Mouse (Mus musculus) heart, postnatal 0 days (tissue): ENCODE measurements at regions not wholly inside any gene's neighbourhood (a gene's known extent, or its start where the extent isn't known, plus 50 kb on each side); places are given as distances from the start of the nearest gene placed in this dataset.

Experiments used
- ATAC-seq: fragments of 200-750 bp; cut with Nextera tagmentation; 2 replicates; pipeline ENCODE4 v1.8.0; 2017; ENCODE audit warnings: low read depth, moderate number of reproducible peaks, moderate library complexity; ENCODE audit not compliant: insufficient read depth
- DNase-seq: peaks from one replicate; pipeline ENCODE4 v3.0.0-alpha.2; 2016; ENCODE audit warnings: low spot score
- H3K27ac ChIP-seq: fragments of 300-500 bp; sonication (generic); 2 replicates; pipeline ENCODE4 v1.5.1; 2014; ENCODE audit warnings: low read depth, mild to moderate bottlenecking
- H3K27me3 ChIP-seq: fragments of 300-500 bp; sonication (generic); 2 replicates; pipeline ENCODE4 v1.6.1; 2014; ENCODE audit warnings: low read length, mixed read lengths; ENCODE audit not compliant: control insufficient read depth, insufficient read depth
- H3K36me3 ChIP-seq: fragments of 300-500 bp; sonication (generic); replicated peaks from 2 replicates; pipeline ENCODE4 v1.6.1; 2014; ENCODE audit warnings: low read length, mixed read lengths; ENCODE audit not compliant: control insufficient read depth, insufficient read depth
- H3K4me1 ChIP-seq: fragments of 300-500 bp; sonication (generic); 2 replicates; pipeline ENCODE4 v1.6.1; 2014; ENCODE audit warnings: antibody characterized with exemption; ENCODE audit not compliant: control insufficient read depth, insufficient read depth
- H3K4me2 ChIP-seq: fragments of 300-500 bp; sonication (generic); 2 replicates; pipeline ENCODE4 v1.6.1; 2014; ENCODE audit warnings: low read depth, mild to moderate bottlenecking, low read length, moderate library complexity
- H3K4me3 ChIP-seq: fragments of 300-500 bp; sonication (generic); 2 replicates; pipeline ENCODE4 v1.5.1; 2014; ENCODE audit warnings: low read depth, low read length
- H3K9ac ChIP-seq: fragments of 300-500 bp; sonication (generic); replicated peaks from 2 replicates; pipeline ENCODE4 v1.6.1; 2014; ENCODE audit warnings: low read depth, low read length, mixed read lengths
- H3K9me3 ChIP-seq: fragments of 300-500 bp; sonication (generic); replicated peaks from 2 replicates; pipeline ENCODE4 v1.6.1; 2016; ENCODE audit warnings: low read length; ENCODE audit not compliant: control insufficient read depth
- CTCF ChIP-seq: IDR thresholded peaks from 2 replicates; pipeline ENCODE4 v1.5.1; 2016; ENCODE audit warnings: antibody characterized with exemption, control low read depth, low read depth
- EP300 ChIP-seq: IDR thresholded peaks from 2 replicates; pipeline ENCODE4 v1.6.1; 2016; ENCODE audit warnings: antibody characterized with exemption, low read depth
- WGBS: fragments of 180-500 bp; shearing (Covaris S2); extraction: QIAGEN DNeasy Blood & Tissue Kit; methylation state at CpG from one replicate; pipeline ENCODE4 v1.1.7; 2014; 5-methylcytosine and 5-hydroxymethylcytosine counted together

DNA sequence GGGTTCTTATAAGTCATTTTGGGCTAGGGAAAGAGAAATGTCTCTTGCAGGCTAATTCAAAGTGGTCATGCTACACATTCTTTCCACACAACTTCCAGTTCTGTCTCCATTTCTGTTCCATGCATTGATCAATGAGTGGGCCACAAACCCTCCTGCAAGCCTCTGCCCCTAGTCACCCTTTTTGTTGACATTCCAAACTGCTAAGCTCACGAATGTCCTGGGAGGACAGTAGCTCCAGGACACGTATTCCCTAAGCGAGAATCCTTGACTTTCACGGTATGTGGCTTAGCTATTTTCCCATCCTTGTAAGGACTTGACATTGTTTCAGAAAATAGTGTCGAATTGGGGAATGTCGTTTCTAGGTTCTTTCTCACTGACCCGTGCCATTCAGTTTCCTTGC, 91.1 kb upstream of the Bmp2 start:
- no peak overlapping the region for H3K4me3 ChIP-seq
- no peak overlapping the region for H3K9ac ChIP-seq
- no peaks in the 10 kb centered on the region for H3K4me1 ChIP-seq
- H3K4me2 ChIP-seq: no peak overlapping the region
- ATAC-seq (no peak), DNase-seq (no peak)
- H3K36me3 ChIP-seq: no peaks in the 10 kb centered on the region
- no peak overlapping the region for H3K27ac ChIP-seq
- H3K27me3 ChIP-seq: no peaks in the 10 kb centered on the region
- no peaks in the 10 kb centered on the region for H3K9me3 ChIP-seq
- WGBS: 50% methylated on average over 7 of the region's 7 CpGs
- no peak for TF ChIP-seq CTCF
- no peak for TF ChIP-seq EP300

- ATAC-seq: no peak
- Histone ChIP-seq H3K4me2 (no peak overlapping the region), H3K36me3 (no peaks in the 10 kb centered on the region), H3K27me3 (no peaks in the 10 kb centered on the region), H3K4me1 (no peaks in the 10 kb centered on the region), H3K9me3 (no peaks in the 10 kb centered on the region), H3K27ac (no peak overlapping the region), H3K4me3 (no peak overlapping the region), H3K9ac (no peak overlapping the region)
- 73% methylated on average over 2 of the region's 2 CpGs for WGBS
- TF ChIP-seq EP300 (no peak), CTCF (no peak)
- DNase-seq: no peak
These were observed 89.6 kb upstream of the Bmp2 start for GRCm38 (mm10) chr2:133462378-133462777.

- Histone ChIP-seq H3K4me3 (no peak overlapping the region), H3K4me1 (no peaks in the 10 kb centered on the region), H3K9ac (no peak overlapping the region), H3K27ac (no peak overlapping the region), H3K36me3 (no peaks in the 10 kb centered on the region), H3K27me3 (no peaks in the 10 kb centered on the region), H3K4me2 (no peak overlapping the region), H3K9me3 (no peaks in the 10 kb centered on the region)
- DNase-seq (no peak), ATAC-seq (no peak)
- 61% methylated on average over 9 of the region's 9 CpGs for WGBS
- TF ChIP-seq EP300 (no peak), CTCF (no peak)
These were observed 84.5 kb upstream of the Bmp2 start for GRCm38 (mm10) chr2:133467170-133468168.

- H3K36me3 ChIP-seq: no peaks in the 10 kb centered on the region
- TF ChIP-seq CTCF (no peak), EP300 (no peak)
- no peak overlapping the region for H3K4me2 ChIP-seq
- no peak overlapping the region for H3K27ac ChIP-seq
- ATAC-seq (no peak), DNase-seq (no peak)
- no peak overlapping the region for H3K9ac ChIP-seq
- H3K9me3 ChIP-seq: no peaks in the 10 kb centered on the region
- WGBS: 57% methylated on average over 5 of the region's 5 CpGs
- no peaks in the 10 kb centered on the region for H3K27me3 ChIP-seq
- H3K4me1 ChIP-seq: no peaks in the 10 kb centered on the region
- no peak overlapping the region for H3K4me3 ChIP-seq
These were observed 78.8 kb upstream of the Bmp2 start for GRCm38 (mm10) chr2:133472966-133473744.

GRCm38 (mm10) chr2:133474174-133474573, 77.8 kb upstream of the Bmp2 start:
- H3K27ac ChIP-seq: no peak overlapping the region
- H3K4me3 ChIP-seq: no peak overlapping the region
- H3K36me3 ChIP-seq: no peaks in the 10 kb centered on the region
- no peak for DNase-seq
- H3K4me2 ChIP-seq: no peak overlapping the region
- no peak for ATAC-seq
- H3K9me3 ChIP-seq: no peaks in the 10 kb centered on the region
- TF ChIP-seq CTCF (no peak), EP300 (no peak)
- no peaks in the 10 kb centered on the region for H3K4me1 ChIP-seq
- no peak overlapping the region for H3K9ac ChIP-seq
- whole genome bisulfite sequencing: 81% methylated on average over 1 of the region's 1 CpGs
- H3K27me3 ChIP-seq: no peaks in the 10 kb centered on the region
